Mouse (Mus musculus) testis, adult 2 months (tissue): Measurements from ENCODE around the gene Gm10842. TPM values are rescaled to one million over a fixed set of nuclear protein-coding genes. Genes with fewer than 3 reads are reported as not detected.

ENCODE experiments used
- H3K27ac ChIP-seq: fragments of 200-500 bp; 2 replicates; pipeline ENCODE4 v1.5.1; 2012; ENCODE audit warnings: low read depth, low read length; ENCODE audit not compliant: control insufficient read depth, insufficient read depth
- H3K27me3 ChIP-seq: fragments of 200-500 bp; 2 replicates; pipeline ENCODE4 v1.6.1; 2012; ENCODE audit warnings: mild to moderate bottlenecking, low read length, moderate library complexity; ENCODE audit not compliant: control insufficient read depth, insufficient read depth
- H3K36me3 ChIP-seq: fragments of 200-500 bp; 2 replicates; pipeline ENCODE4 v1.6.1; 2012; ENCODE audit warnings: mild to moderate bottlenecking, low read length; ENCODE audit not compliant: control insufficient read depth, insufficient read depth
- H3K4me1 ChIP-seq: fragments of 200-500 bp; 2 replicates; pipeline ENCODE4 v1.6.1; 2012; ENCODE audit warnings: low read length; ENCODE audit not compliant: control insufficient read depth, insufficient read depth
- H3K4me3 ChIP-seq: fragments of 200-500 bp; 2 replicates; pipeline ENCODE4 v1.5.1; 2012; ENCODE audit warnings: low read depth, mild to moderate bottlenecking, low read length, moderate library complexity, mixed read lengths; ENCODE audit not compliant: control insufficient read depth
- CTCF ChIP-seq: fragments of 200-500 bp; IDR thresholded peaks from 2 replicates; pipeline ENCODE4 v1.5.1; 2012; ENCODE audit warnings: low read depth, mild to moderate bottlenecking, inconsistent platforms, low read length, moderate library complexity; ENCODE audit not compliant: control insufficient read depth, insufficient read depth, insufficient replicate concordance
- POLR2A ChIP-seq: fragments of 200-500 bp; IDR thresholded peaks from 2 replicates; pipeline ENCODE4 v1.6.1; 2012; ENCODE audit warnings: low read depth, mild to moderate bottlenecking, inconsistent platforms, low read length, moderate library complexity; ENCODE audit not compliant: control insufficient read depth
- polyA plus RNA-seq: library from polyadenylated mRNA; depleted of rRNA; stranded (reverse); fragments of >200 nt; gene quantifications from 2 replicates; pipeline ENCODE4 v1.2.3, GENCODE M21; 2012; rRNA removed

Gene Gm10842
- polyA plus RNA-seq, 1 experiment, result not detected

DNA sequence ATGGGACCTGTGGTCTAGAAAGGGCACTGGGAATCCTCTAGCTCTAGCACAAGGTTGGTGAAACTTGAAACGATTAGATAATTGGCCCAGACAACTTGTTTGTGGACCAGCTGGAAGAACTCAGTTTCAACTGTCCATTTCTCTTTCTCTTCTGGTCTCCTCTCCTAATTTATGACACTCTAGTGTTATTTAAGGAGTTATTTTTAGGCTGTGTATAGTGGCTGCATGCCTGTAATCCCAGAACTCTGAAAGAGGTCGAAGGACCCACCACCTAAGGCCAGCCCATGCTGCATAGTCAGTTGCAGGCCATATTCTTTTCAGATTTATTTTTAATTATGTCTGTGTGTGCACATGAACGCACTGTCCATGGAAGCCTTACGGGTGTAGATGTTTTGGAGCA lies 32.8 kb downstream of the Gm10842 start:
- peaks cover 6% of the 10 kb centered on the region for H3K36me3 ChIP-seq
- H3K27ac ChIP-seq, result peak overlapping the region; percentile 89
- H3K27me3 ChIP-seq, result no peaks in the 10 kb centered on the region
- TF ChIP-seq POLR2A, result no peak
- no peak for TF ChIP-seq CTCF
- peak overlapping the region; percentile 99 for H3K4me3 ChIP-seq
- peaks cover 8% of the 10 kb centered on the region; the same call in 1 of the 2 replicates for H3K4me1 ChIP-seq

- peaks cover 6% of the 10 kb centered on the region for H3K36me3 ChIP-seq
Observed at GRCm38 (mm10) chr11:105180471-105181091, 33.9 kb downstream of the Gm10842 start.

DNA sequence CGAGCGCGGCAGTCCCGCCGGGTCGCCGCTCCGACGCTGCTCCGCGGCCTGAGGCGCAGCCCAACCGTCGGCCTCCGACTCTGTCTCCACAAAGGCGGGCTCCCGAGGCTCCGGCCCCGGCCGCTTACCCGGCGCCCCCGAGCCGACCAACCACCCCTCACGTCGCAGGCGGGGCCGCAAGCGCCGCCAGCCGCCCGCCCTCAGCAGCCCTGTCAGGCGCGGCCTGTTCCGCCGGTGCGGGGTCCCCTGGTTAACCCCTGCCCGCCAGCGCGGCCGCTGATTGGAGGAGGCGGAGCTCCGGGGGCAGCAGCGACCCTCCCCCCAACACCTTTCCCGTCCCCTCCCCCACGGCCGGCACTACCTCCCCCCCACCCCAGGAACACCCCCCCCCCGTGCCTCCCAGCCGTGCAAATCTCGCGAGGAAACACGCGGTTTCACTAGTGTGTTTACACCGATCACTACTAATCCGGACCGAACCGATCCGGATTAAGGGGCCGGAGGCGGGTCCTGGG lies 34.5 kb downstream of the Gm10842 start:
- H3K27ac ChIP-seq, result peak overlapping the region; percentile 99
- no peaks in the 10 kb centered on the region for H3K27me3 ChIP-seq
- peaks cover 10% of the 10 kb centered on the region for H3K4me1 ChIP-seq
- peak overlapping the region; percentile 99 for H3K4me3 ChIP-seq
- H3K36me3 ChIP-seq, result peaks cover 6% of the 10 kb centered on the region
- TF ChIP-seq CTCF (no peak), POLR2A (peak; percentile 74; the same call in 1 of the 2 replicates)

More at GRCm38 (mm10) chr11:105180471-105181091, 33.9 kb downstream of the Gm10842 start:
- peak overlapping the region; percentile 99 for H3K27ac ChIP-seq
- peak overlapping the region; percentile 99 for H3K4me3 ChIP-seq
- peaks cover 10% of the 10 kb centered on the region for H3K4me1 ChIP-seq
- no peaks in the 10 kb centered on the region for H3K27me3 ChIP-seq
- TF ChIP-seq POLR2A (no peak), CTCF (peak; percentile 0; the same call in 1 of the 2 replicates)

GRCm38 (mm10) chr11:105181689-105182460 lies 35.2 kb downstream of the Gm10842 start:
- no peak for TF ChIP-seq CTCF
- TF ChIP-seq POLR2A, result no peak
- peaks cover 6% of the 10 kb centered on the region for H3K36me3 ChIP-seq
- peak overlapping the region; percentile 91 for H3K4me3 ChIP-seq
- H3K27me3 ChIP-seq, result no peaks in the 10 kb centered on the region
- H3K27ac ChIP-seq, result peak overlapping the region; percentile 89
- peaks cover 10% of the 10 kb centered on the region for H3K4me1 ChIP-seq

- no peak for TF ChIP-seq CTCF
- no peak for TF ChIP-seq POLR2A
- Histone ChIP-seq H3K27ac (peak overlapping the region; percentile 89), H3K4me3 (peak overlapping the region; percentile 91), H3K4me1 (peaks cover 10% of the 10 kb centered on the region), H3K27me3 (no peaks in the 10 kb centered on the region), H3K36me3 (peaks cover 6% of the 10 kb centered on the region)
Observed at GRCm38 (mm10) chr11:105182461-105182855, 35.8 kb downstream of the Gm10842 start.

DNA sequence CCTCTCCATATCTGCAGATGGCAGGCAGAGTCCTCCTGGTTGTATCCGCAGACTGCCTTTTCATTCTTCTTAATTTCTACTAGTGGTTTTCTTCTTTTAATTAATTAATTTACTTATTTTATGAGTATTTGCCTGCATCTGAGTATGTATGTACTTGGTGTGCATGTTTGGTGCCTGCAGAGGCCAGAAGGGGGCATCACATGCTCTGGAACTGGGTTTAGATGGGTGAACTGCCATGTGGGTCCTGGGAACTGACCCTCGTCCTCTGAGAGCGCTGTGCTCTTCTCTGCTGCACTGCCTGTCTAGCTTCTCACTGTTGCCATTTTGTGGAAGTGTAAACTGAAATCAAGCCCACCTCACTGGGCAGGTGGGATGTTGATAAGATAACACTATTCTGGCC lies 38.0 kb downstream of the Gm10842 start:
- Histone ChIP-seq H3K4me3 (no peak overlapping the region; the same call in 1 of the 2 replicates), H3K27ac (no peak overlapping the region), H3K4me1 (peaks cover 9% of the 10 kb centered on the region), H3K36me3 (peaks cover 7% of the 10 kb centered on the region), H3K27me3 (no peaks in the 10 kb centered on the region)
- TF ChIP-seq CTCF (no peak), POLR2A (no peak)

GRCm38 (mm10) chr11:105192186-105192585 lies 45.5 kb downstream of the Gm10842 start:
- no peak overlapping the region for H3K4me3 ChIP-seq
- H3K27me3 ChIP-seq, result no peaks in the 10 kb centered on the region
- 0 out of 2 replicates have a peak, but pooled peaks cover 1% of the 10 kb centered on the region for H3K36me3 ChIP-seq
- H3K27ac ChIP-seq, result no peak overlapping the region
- no peaks in the 10 kb centered on the region for H3K4me1 ChIP-seq
- TF ChIP-seq CTCF (no peak), POLR2A (no peak)

Other genes with a start within 250 kb of the Gm10842 start
- 138 and 148 TPM in 2 replicates for gene Efcab3, start 83.3 kb upstream of the Gm10842 start, polyA plus RNA-seq
- 20.7 and 26.4 TPM in 2 replicates for gene Mettl2, start 20.5 kb upstream of the Gm10842 start, polyA plus RNA-seq
- gene Tlk2, start 31.9 kb downstream of the Gm10842 start, polyA plus RNA-seq, result 90.1 and 92.2 TPM in 2 replicates
- gene Mrc2, start 145.8 kb downstream of the Gm10842 start, polyA plus RNA-seq, result 1.2 and 1.5 TPM in 2 replicates